Mouse (Mus musculus) thymus, adult 2 months (tissue): Measurements from ENCODE around the gene Ptbp1. TPM values are rescaled to one million over a fixed set of nuclear protein-coding genes. Genes with fewer than 3 reads are reported as not detected.

ENCODE experiments used
- DNase-seq: peaks from one replicate; pipeline ENCODE4 v3.0.0; 2021
- H3K27ac ChIP-seq: fragments of 200-500 bp; 2 replicates; pipeline ENCODE4 v1.5.1; 2012; ENCODE audit warnings: low read length, control low read depth; ENCODE audit not compliant: control insufficient read depth, insufficient read depth
- H3K27me3 ChIP-seq: fragments of 200-500 bp; 2 replicates; pipeline ENCODE4 v1.6.1; 2012; ENCODE audit warnings: mild to moderate bottlenecking, low read length, moderate library complexity, mixed read lengths; ENCODE audit not compliant: control insufficient read depth, insufficient read depth
- H3K36me3 ChIP-seq: fragments of 200-500 bp; 2 replicates; pipeline ENCODE4 v1.6.1; 2012; ENCODE audit warnings: mild to moderate bottlenecking, low read length, moderate library complexity; ENCODE audit not compliant: control insufficient read depth, insufficient read depth
- H3K4me1 ChIP-seq: fragments of 200-500 bp; replicated peaks from 2 replicates; pipeline ENCODE4 v1.6.1; 2012; ENCODE audit warnings: low read length; ENCODE audit not compliant: control insufficient read depth, insufficient read depth
- H3K4me3 ChIP-seq: fragments of 200-500 bp; 2 replicates; pipeline ENCODE4 v1.5.1; 2012; ENCODE audit warnings: mild to moderate bottlenecking, low read length, control low read depth, moderate library complexity; ENCODE audit not compliant: control insufficient read depth, insufficient read depth
- CTCF ChIP-seq: fragments of 200-500 bp; IDR thresholded peaks from 2 replicates; pipeline ENCODE4 v1.5.1; 2012; ENCODE audit warnings: mild to moderate bottlenecking, control low read depth, low read length, moderate library complexity, borderline replicate concordance; ENCODE audit not compliant: control insufficient read depth, poor library complexity, insufficient read depth; ENCODE audit errors: extremely low read depth
- POLR2A ChIP-seq: fragments of 200-500 bp; IDR thresholded peaks from 2 replicates; pipeline ENCODE4 v1.6.1; 2012; ENCODE audit warnings: mild to moderate bottlenecking, low read length, control low read depth, moderate library complexity; ENCODE audit not compliant: control insufficient read depth, poor library complexity, insufficient read depth; ENCODE audit errors: extremely low read depth
- WGBS: fragments of 180-500 bp; shearing (Covaris S2); methylation state at CpG from one replicate; pipeline ENCODE4 v1.1.7; 2018; 5-methylcytosine and 5-hydroxymethylcytosine counted together
- polyA plus RNA-seq: library from polyadenylated mRNA; depleted of rRNA; stranded (reverse); fragments of >200 nt; gene quantifications from 2 replicates; pipeline ENCODE4 v1.2.3, GENCODE M21; 2012

Ptbp1 gene
- polyA plus RNA-seq, 1 experiment, result 583 TPM

DNA sequence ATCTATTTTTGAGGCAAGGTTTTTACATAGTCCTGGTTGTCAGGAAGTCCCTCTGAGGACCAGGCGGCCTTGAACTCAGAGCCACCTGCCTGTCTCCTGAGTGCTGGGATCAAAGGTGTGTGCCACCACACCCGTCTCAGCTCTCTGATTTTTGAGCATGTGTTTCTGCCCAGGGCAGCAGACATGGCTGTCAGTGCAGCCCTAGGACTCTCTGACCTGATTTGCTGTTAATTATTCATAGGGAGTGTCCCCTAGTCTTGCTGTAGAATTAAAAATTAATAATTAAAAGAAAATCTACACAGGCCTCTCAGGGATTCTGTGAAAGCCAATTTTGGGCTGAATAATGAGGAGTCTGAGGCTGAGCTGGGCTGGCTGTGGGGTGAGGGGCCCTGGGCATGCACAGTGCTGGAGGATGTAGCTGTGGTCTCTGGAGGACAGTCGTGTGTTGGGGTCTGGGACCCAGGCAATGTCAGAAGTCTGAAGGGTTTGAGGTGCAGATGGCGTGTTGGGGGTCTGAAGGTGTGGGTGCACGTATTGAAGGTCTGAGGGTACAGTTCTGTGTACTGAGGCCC is 39.9 kb upstream of the Ptbp1 start:
- WGBS, result 93% methylated on average over 5 of the region's 5 CpGs

GRCm38 (mm10) chr10:79815671-79816494 is 38.3 kb upstream of the Ptbp1 start:
- TF ChIP-seq CTCF, result no peak
- no peak for TF ChIP-seq POLR2A
- Histone ChIP-seq H3K27ac (no peak overlapping the region), H3K4me3 (no peak overlapping the region), H3K27me3 (no peaks in the 10 kb centered on the region), H3K36me3 (peaks cover 8% of the 10 kb centered on the region), H3K4me1 (peaks cover 5% of the 10 kb centered on the region; the same call in 1 of the 2 replicates)
- no peak for DNase-seq
- 90% methylated on average over 12 of the region's 12 CpGs for WGBS

More for the DNA sequence above, 39.9 kb upstream of the Ptbp1 start:
- Histone ChIP-seq H3K36me3 (peaks cover 5% of the 10 kb centered on the region), H3K4me1 (peaks cover 5% of the 10 kb centered on the region; the same call in 1 of the 2 replicates), H3K27me3 (no peaks in the 10 kb centered on the region), H3K27ac (no peak overlapping the region), H3K4me3 (no peak overlapping the region)
- DNase-seq, result no peak
- TF ChIP-seq POLR2A (no peak), CTCF (no peak)

- Histone ChIP-seq H3K27ac (no peak overlapping the region), H3K4me3 (no peak overlapping the region), H3K27me3 (no peaks in the 10 kb centered on the region), H3K4me1 (peaks cover 5% of the 10 kb centered on the region; the same call in 1 of the 2 replicates), H3K36me3 (peaks cover 8% of the 10 kb centered on the region)
- TF ChIP-seq CTCF, result no peak
- no peak for TF ChIP-seq POLR2A
- WGBS, result 71% methylated on average over 2 of the region's 2 CpGs
- no peak for DNase-seq
These were observed 37.1 kb upstream of the Ptbp1 start for GRCm38 (mm10) chr10:79817111-79817510.

- Histone ChIP-seq H3K27me3 (no peaks in the 10 kb centered on the region), H3K36me3 (peaks cover 8% of the 10 kb centered on the region), H3K4me3 (no peak overlapping the region), H3K27ac (no peak overlapping the region), H3K4me1 (peaks cover 5% of the 10 kb centered on the region; the same call in 1 of the 2 replicates)
- WGBS, result 93% methylated on average over 4 of the region's 4 CpGs
- DNase-seq, result no peak
- no peak for TF ChIP-seq POLR2A
- no peak for TF ChIP-seq CTCF
These were observed 36.0 kb upstream of the Ptbp1 start for GRCm38 (mm10) chr10:79818225-79818624.

DNA sequence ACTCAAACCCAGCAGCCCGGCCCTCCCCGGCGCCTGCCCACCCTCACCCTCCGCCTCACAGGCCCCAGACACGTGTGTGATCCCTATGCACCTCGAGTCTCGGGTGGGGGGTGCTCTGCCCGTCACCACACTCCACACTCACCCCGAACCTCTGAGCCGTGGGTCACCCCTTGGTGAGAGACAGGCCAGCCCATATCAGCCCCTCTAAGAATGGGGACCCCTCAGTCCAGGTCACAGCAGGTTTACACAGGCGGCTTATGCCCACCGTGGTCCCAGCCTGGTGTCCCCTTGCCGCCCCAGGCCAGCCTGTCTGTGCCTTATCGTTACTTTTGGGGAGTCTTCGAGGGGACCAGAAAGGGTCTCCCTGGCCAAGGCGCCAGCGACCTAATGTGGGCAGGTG is 34.6 kb upstream of the Ptbp1 start:
- Histone ChIP-seq H3K27me3 (no peaks in the 10 kb centered on the region), H3K27ac (no peak overlapping the region), H3K4me1 (peaks cover 7% of the 10 kb centered on the region; the same call in 1 of the 2 replicates), H3K36me3 (peaks cover 8% of the 10 kb centered on the region), H3K4me3 (no peak overlapping the region)
- no peak for TF ChIP-seq POLR2A
- no peak for TF ChIP-seq CTCF
- 97% methylated on average over 17 of the region's 17 CpGs for WGBS
- no peak for DNase-seq

- Histone ChIP-seq H3K27me3 (no peaks in the 10 kb centered on the region), H3K4me1 (peaks cover 7% of the 10 kb centered on the region; the same call in 1 of the 2 replicates), H3K4me3 (no peak overlapping the region), H3K36me3 (peaks cover 8% of the 10 kb centered on the region), H3K27ac (no peak overlapping the region)
- WGBS, result 89% methylated on average over 8 of the region's 8 CpGs
- DNase-seq, result no peak
- no peak for TF ChIP-seq POLR2A
- no peak for TF ChIP-seq CTCF
These were observed 34.0 kb upstream of the Ptbp1 start for GRCm38 (mm10) chr10:79820277-79820676.

DNA sequence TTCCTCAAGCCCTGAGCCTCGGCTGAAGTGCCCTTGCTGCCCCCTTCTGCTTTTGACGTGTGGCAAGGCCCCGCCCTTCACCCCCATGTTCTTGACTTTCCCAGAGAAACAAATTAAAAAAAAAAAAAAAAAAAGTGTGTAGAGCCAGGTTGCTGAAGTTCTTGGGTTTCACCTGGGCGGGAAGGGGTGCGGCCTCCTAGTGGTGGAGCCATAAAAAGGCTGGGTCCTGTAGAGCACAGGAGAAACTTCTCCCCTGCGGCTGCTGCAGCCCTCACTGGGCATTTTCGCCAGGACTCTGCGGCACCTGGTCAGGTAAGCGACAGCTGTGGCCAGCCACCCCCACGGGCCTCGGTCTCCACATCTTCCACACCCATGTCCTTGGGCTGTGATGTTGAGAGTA is 33.4 kb upstream of the Ptbp1 start, which contains the start of gene Misp:
Misp (plus strand) TSS at position 208 of the 400 bp plus-strand sequence.
- TF ChIP-seq CTCF (no peak), POLR2A (no peak)
- DNase-seq, result no peak
- no peaks in the 10 kb centered on the region for H3K27me3 ChIP-seq
- H3K36me3 ChIP-seq, result peaks cover 8% of the 10 kb centered on the region
- no peak within 1 kb of the TSS for H3K4me3 ChIP-seq
- 82% methylated on average over 11 of the region's 11 CpGs for WGBS
- H3K4me1 ChIP-seq, result peaks cover 5% of the 10 kb centered on the region; the same call in 1 of the 2 replicates
- no peak within 1 kb of the TSS for H3K27ac ChIP-seq
